Mouse (Mus musculus): Measurements from ENCODE around the gene Rab29.
"Not testable (repeated sequence)": the region's sequence is repeated elsewhere in the genome, so short reads cannot be mapped to it uniquely, and the experiment has no call there.

Rab29 gene

DNA sequence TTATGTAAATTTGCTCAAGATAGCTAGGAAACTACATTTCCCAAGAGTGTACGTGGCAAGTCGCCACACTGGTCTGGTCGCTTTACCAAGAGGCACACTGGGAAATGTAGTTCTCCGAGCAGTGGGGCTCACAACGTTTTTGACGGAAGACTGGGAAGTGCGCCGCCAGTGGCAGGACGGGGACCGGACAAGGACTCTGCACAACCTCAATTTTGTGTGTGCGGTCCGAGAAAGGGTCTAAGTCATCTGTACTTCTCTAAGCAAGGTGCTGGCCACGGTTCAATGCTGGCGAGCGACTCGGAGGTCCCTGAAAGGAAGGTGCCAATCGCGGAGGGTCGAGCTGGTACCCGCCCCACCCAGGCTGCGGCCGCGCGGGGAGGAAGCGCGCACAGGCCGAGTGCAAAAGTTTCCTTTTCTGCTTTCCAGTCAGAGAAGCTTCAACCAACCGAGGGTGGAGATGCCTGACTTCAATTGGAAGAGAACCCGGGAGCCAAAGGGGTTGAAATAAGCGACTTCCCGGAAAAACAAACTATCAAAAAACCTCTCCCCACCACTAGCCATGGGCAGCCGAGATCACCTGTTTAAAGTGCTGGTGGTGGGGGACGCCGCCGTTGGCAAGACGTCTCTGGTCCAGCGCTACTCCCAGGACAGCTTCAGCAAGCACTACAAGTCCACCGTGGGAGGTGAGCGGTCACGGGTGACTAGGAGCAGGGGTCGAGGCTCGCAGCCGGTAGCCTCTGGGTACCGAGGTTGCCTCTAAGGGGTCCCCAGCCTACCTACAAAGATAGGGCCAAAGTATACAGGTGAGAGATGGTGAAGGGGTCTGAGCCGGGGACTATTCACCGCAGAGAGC lies at the start of gene Rab29:
Gene Rab29, plus strand, starts transcription at position 132 of the 853 bp plus-strand sequence.
- peak; percentile 57 for DNase-seq

DNA sequence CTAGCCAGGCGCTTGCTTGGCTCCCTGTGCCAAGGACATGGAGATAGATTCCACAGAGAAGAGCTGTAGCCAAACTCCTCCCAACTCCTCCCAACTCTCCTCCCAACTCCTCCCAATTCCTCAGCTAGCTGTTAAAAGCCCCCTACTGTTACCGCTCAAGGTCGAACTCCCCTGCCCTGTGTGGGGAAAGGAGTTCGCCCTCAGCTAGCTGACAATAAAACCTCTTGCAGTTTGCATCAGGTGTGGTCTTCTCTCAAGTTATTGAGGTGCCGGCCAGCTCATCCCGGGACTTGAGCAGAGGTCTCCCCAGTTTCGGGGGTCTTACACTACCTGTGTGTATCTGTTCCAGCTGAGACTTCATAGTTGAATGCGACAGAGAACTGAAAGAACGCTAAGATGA lies 46.7 kb upstream of the Rab29 start:
- DNase-seq: not testable (repeated sequence)

- no peak for DNase-seq
Measured at GRCm38 (mm10) chr1:131820887-131821328, 46.1 kb upstream of the Rab29 start.

GRCm38 (mm10) chr1:131822292-131822691 lies 44.7 kb upstream of the Rab29 start:
- DNase-seq: no peak

GRCm38 (mm10) chr1:131822856-131823492 lies 44.0 kb upstream of the Rab29 start:
- no peak for DNase-seq

- no peak for DNase-seq
Measured at GRCm38 (mm10) chr1:131823563-131823962, 43.5 kb upstream of the Rab29 start.

DNA sequence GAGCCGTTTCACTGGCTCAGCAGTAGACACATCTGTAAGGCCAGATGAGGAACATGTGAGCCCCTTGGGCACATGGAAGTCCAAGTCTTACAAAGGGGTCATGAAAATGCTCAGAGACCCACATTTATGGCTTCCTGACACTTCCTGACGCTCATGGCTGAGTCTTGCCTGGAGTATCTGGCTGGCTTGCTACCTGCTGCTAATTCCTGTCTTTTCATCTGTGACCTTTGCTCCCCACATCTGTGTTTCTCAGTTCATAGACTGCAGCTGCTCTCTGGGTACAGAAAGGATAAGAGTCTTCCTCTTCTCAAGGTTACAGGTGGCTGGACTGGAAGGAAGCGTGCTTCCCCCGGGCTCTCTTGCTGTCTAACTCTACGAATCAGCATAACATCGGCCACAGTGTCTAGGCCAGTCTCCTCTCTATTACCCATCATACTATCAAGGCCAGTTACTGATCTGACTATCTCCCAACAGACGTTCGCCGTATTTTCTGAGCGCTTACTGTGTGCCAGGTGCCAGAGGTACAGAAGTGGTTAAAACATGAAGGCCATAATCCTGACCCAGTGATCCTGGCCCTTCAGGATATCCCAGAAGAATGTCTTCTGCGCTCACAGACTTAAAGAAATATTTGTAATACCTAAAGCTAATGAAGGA lies 42.4 kb upstream of the Rab29 start:
- DNase-seq: no peak

DNA sequence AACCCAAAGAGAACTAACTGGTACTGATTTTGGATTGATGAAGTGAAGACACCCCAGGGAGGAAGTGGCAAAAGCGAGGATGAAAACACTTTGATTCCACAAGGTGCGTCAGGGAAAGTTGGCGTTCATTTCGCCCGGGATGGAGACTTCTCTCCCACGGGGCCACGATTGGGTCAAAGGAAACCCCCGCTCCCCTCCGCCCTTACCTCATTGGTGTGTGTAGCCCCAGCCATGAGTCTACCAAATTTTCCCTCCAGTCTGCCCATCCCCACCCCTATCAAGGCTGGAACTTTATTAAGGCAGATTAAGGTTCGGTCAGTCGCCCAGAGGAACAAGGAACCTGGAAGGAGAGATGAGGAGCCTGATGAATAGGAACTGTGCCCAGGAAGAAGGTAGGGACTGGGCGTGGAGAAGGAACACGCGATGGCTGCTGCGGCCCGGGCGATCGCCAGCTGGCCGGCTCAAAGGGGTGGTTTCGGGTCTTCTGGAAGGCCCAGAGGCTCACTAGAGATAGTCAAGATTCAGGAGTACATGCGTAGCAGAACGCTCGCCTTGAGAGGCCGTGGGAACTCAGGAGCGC lies 39.7 kb upstream of the Rab29 start, which contains the start of gene Slc41a1:
Gene Slc41a1, plus strand, starts transcription at position 287 of the 580 bp plus-strand sequence.
- DNase-seq: no peak

GRCm38 (mm10) chr1:131827787-131828258 lies 39.2 kb upstream of the Rab29 start:
- peak; percentile 95 for DNase-seq

DNA sequence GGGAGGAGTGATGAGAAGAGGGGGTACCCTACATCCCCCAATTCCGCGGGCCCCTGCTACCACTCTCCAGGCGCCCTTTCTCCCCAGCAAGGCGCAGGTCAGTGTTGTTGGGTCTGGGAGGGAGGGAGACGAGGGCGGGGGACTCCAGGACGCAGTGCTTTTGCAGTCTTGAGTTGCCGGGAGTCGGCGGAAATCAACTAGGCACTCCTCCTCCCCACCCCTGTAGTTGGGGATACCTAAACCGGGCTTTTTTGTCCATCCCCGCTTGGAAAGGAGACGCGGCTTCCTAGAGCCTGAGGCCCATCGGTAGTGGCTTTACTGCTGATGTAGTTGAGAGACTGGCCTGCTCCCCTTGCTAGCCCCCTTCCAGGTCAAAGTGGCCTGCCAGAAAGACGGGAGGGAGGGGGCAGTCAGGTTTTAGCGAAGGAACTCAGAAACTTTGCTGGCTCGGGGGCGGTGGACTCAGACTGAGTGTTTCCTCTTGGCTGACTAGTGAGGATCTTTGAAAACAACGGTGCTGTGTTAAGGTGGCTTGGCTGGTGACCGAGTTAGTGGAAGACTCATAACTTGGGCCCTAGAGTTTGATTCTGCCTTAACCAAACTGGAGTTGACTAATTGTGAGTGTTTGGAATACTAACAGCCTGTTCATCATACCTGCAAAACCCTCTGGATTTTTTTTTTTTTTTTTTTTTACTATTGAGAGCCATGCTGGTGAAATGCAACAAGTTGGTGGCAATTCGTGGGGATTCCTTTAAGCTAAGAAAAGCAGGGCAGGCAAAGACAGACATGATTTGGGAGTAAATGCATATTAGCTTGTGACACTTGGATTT lies 38.5 kb upstream of the Rab29 start:
- no peak for DNase-seq

GRCm38 (mm10) chr1:131829279-131829678 lies 37.7 kb upstream of the Rab29 start:
- no peak for DNase-seq

DNA sequence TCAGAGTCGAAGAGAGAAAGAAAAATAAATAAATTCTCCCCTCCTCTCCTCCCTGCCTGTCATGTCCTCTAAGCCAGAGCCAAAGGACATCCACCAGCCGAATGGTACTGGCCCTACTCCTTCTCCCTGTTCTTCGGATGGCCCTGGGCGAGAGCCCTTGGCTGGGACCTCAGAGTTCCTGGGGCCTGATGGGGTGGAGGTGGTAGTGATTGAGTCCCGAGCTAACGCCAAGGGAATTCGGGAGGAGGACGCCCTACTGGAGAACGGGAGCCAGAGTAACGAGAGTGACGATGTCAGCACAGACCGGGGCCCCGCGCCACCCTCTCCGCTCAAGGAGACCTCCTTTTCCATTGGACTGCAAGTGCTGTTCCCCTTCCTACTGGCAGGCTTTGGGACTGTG lies 36.5 kb upstream of the Rab29 start:
- no peak for DNase-seq

GRCm38 (mm10) chr1:131830971-131831641 lies 35.9 kb upstream of the Rab29 start:
- DNase-seq: no peak

DNA sequence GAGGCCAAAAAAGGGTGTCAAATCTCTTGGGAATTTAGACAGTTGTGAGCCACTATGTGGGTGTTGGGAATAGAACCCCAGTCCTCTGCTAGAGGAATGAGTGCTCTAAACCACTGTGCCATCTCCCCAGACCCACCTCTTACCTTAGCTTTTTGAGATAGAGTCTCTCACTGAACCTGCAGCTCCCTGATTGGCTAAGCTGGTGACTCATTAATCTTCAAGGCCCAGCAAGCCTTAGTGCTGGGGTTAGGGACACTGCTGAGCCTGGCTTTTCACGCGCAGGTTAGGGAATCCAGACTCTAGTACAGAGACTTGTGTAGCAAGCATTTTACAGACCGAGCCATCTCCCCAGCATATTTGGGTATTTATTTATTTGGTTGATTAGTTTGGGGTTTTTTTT lies 30.0 kb upstream of the Rab29 start:
- DNase-seq: no peak

- no peak for DNase-seq
Measured at GRCm38 (mm10) chr1:131838542-131838941, 28.5 kb upstream of the Rab29 start.

DNA sequence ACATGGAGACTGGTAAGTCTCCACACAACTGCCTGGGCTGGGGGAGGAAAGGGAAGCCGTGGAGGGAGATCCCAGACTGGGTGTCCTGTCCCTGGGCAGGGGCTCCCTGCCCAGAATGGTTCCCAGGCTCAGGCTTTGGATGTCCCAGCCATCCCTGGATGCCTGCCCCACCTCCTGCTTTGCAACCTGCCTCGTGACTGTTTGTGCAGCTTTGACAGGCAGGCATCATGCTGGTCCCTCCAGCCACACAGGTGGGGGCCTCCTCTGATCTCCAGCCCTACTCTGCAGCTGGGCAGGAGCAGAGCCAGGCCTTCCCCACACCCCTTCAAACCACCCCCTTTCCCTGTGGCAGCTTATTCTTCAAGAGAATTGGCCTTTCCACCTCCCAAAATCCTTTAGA lies 27.7 kb upstream of the Rab29 start:
- no peak for DNase-seq

DNA sequence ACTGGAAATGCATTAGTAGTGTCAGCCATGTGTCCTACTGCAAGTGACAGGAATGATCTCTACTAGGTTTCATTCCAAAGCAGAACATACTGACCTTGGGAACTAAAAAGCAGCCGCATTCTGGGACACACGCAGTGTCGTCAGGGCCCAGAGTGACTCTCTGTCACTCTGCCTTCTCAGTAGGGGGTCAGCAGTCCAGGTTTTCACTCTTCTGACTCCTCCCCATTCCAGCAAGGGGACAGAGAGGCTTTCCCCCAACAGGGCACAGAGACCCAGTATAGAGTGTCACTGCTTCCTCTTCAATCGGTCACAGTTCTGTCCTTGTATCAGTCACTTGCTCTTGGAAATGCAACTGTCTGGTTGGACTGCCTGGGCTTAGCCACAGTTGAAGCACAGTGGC lies 24.8 kb upstream of the Rab29 start:
- DNase-seq: no peak

- DNase-seq: no peak
Measured at GRCm38 (mm10) chr1:131843758-131844157, 23.3 kb upstream of the Rab29 start.

DNA sequence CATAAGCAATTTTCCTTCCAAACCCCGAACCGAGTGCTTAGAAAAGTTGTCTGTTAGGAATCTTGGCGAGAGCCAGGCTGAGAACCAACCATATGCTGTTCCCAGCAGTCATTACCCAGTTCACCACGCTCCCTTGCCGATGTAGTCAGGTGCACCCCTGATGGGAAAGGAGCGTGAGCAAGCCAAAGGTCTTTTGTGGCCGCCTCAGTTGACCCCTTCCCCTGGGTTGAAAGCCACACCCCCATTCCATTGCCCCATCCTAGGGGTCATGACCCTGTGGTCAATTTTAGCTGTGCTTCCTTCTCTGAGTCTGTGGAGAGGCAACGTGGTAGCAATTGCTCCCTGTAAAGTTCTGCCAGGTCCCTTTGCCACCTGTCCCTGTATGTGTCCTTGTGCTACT lies 22.1 kb upstream of the Rab29 start:
- DNase-seq: no peak

GRCm38 (mm10) chr1:131846255-131846654 lies 20.8 kb upstream of the Rab29 start:
- peak; percentile 79 for DNase-seq

GRCm38 (mm10) chr1:131861811-131862210 lies 5.2 kb upstream of the Rab29 start:
- DNase-seq: no peak

- no peak for DNase-seq
Measured at GRCm38 (mm10) chr1:131865596-131865995, 1.4 kb upstream of the Rab29 start.

Measured in cerebellum, adult 11 months (tissue).